Mouse (Mus musculus): ENCODE results near the gene Srbd1.

Gene Srbd1

DNA sequence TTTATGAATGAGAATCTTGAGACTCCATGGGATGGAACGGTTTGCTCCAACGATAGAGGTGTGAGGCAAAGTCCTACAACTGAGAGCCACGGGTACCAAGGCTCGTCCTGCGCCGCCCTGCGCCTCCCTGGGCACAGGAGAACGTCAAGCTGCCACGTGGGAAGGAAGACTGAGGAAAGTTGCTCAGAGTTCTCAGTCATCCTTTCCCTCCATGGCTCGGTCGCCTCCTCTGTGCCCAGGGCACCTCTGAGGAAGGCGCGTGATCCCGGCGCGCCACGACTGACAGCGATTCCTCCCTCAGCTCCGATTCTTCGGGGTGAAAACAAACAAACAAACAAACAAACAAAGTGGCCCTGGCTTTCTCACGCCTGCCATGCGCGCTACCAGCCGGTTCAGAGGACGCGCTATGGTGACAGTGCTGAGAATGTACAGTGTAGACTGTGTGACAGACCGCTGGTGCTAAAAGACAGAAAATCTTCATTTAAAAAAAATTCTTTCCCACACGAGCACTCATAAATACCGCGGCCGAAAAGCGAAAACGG lies 367 bp downstream of the Srbd1 start:
- peak; percentile 28 for DNase-seq (ENCODE audit: low spot score)

DNA sequence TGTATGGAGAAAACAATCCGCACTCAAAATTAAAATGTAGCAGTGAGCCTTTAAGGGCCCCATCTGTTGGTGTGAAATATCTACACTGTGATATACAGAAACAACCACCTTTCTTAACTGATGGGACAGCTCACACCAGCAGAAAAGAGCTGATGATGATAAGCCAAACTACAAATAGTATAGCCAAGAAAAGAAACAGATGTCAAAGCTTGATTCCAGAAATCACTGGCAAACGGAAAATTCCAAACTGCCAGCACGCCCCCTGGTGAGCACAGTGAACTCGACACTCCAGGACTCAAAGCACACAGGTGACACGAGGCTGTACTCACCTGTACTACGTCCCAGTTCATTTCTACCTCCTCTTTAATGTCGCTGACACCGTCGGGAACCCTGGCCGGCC lies 9.1 kb downstream of the Srbd1 start:
- DNase-seq (ENCODE audit: low spot score) = no peak

DNA sequence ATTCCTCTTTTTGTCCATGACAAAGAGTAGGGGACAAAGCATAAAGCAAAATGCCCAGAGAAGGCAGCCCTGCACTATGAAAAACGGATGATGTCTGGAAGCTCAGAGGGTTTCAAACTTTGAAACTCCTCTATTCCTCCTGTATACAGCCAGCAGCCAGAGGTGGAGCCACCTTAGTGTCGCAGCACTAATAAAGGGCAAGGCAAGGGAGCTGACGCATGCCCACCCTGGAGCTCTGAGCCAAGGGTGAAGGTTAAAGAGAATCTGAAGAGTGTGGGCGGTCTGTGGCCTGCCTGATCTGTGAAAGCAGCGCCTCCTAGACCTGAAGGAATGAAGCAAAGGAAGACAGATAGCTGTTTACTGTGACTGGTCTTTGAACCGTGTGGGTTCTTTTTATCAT lies 10.5 kb downstream of the Srbd1 start:
- no peak for DNase-seq (ENCODE audit: low spot score)

DNA sequence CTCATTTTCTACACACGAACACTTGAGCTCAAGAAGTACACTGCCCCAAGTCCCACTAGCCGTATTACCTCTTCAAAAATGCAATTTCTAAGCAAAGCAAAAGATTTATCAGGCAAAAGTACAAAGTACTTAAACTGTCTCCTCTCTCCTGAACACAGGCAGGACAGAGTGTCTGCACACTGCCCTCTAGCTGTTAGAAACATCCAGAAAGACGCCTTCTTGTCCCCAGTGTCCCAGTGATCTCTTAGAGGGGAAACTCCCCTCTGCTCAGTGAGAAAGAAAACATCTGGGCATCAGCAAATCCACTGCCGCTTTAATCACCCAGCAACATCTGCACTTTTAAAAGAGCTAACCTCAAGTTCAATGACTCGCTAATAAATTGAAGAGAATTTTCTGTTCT lies 12.4 kb downstream of the Srbd1 start:
- no peak for DNase-seq (ENCODE audit: low spot score)

DNA sequence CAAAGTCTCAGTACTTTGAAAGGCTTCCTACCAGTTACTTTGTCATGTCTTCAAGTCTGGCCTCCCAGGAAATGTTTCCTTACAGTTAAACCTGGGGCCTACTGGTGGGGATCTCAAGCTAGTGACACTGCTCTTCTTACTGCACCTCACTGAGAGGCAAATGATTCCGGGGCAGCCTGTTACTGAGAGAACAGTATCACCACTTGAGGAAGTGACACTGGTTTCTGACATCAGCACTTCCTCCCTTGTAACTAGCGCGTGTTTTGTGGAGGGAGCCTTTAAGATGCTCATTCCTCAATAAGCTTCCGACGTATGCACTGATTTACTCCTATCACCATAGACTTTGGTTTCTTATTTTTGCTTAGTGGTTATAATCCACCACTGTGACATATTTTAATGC lies 16.8 kb downstream of the Srbd1 start:
- no peak for DNase-seq (ENCODE audit: low spot score)

DNA sequence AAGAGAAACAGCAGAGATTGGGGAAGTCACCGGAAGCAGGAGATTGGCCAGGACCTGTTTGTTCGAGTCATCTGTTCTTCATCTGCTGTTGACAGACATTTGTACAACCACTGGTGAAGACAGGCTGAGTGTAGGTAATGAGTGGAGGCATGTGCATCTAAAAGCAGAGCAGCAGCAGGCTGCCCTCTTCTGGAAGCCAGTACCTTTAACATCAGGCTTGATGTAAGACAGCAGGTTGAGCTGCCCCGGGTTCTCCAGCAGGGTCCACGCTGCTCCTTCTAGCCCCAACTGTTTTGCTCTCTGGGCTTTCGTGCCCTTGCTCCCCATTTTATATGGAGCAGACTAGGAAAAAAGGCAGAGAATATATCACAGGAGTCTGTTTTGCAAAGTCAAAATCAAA lies 19.1 kb downstream of the Srbd1 start:
- peak; percentile 28 for DNase-seq (ENCODE audit: low spot score)

DNA sequence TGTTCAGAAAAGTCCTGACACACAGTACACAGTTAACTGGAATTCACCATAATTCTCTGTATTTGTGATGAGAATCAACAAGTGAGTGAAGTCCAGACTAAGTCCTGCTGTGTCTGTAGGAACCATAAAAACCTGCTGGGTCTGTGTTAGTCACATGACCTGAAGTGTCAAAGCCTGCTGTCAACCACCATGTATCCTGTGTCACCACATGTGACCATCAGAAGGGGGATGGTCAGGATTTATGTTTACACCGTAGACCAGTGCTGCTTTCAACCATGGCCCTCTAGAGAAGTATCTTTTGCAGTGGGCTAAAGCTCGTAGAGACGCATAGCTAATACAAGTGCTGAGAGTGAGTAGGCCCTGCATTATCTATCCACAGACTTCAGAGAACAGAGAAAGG lies 21.8 kb downstream of the Srbd1 start:
- DNase-seq (ENCODE audit: low spot score) = no peak

DNA sequence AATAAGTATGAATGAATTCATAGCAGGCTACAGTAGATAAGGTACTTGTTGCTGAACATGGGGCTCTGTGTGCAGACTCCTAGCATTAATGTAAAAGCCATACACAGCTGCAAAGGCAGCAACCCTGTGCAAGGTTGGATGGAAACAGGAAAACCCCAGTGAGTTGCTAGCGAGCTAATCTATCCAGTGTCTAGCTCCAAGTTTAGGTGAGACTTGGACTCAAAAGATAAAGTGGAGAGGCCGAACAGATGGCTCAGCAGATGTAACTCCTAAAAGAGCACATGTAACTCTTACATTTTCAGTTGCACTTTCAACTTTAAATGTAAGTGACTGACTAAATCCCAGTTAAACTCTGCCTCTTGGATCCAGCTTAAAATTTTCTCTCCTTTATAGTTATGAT lies 48.1 kb downstream of the Srbd1 start:
- DNase-seq (ENCODE audit: low spot score) = no peak

DNA sequence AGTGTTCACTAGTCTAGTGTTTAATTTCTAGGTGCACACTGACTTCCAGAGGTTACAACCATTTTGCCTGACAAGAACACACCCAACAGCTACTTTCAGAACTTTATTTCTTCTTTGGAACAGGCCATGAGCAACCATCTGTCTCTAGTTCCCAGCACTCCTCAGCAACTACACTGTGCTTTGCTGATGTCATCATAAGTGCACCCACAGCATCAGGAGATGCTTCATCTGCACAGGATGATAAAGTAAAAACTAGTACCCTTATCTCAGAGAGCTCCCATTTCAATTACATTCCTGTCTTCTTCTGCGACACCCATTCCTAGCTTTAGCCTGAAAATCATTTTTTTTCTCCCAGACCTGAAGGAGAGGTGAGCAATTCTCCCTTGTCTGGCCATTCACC lies 51.9 kb downstream of the Srbd1 start:
- DNase-seq (ENCODE audit: low spot score) = no peak

DNA sequence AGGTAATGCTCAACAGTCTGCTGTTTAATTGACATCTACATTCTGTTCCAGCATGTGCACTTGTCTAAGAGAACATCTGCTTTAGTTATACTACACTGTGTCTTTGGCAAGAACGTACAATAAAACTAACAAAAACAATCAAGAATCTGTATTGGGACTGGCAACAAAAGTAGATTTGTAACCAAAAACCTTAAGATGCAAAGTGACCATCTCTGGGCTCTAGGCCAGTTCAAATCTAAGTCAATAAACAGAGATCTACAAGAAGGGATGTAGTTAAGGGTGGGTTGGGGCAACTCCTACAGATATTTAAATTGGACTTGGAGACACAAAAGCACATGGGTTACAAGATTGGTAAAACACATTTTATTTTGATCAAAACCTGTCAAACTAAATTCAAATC lies 53.3 kb downstream of the Srbd1 start:
- DNase-seq (ENCODE audit: low spot score) = no peak

DNA sequence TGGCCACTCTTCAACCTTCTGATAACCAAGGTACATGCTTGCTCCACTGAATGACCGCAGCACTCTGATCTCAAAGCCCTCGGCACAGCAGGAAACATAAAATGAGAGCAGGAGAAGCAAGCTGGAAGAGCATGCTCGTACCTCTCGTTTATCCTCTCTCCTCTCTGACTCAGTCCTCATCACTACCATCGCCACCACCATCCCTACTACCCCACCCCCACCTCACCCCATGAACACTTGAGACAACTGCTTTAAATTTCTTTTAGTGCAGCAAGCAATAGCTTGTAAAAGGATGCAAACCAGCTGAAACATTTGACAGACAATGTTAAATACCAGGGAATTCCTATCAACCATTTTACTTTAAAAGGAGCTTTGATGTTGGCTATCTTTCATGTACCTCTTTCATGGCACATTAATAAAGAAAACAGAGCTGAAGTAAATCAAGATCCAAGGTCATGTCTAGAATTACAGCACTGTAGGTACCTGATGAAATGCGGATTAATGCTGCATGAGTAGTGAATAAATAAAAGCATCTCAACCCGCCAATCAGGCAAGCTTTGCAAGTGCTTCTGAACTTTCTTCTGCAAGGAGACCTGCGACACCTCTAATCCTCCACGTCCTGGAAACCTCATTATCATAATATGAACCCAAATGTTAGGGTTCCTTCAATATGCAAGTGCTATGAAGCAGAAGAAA lies 54.9 kb downstream of the Srbd1 start:
- no peak for DNase-seq (ENCODE audit: low spot score)

DNA sequence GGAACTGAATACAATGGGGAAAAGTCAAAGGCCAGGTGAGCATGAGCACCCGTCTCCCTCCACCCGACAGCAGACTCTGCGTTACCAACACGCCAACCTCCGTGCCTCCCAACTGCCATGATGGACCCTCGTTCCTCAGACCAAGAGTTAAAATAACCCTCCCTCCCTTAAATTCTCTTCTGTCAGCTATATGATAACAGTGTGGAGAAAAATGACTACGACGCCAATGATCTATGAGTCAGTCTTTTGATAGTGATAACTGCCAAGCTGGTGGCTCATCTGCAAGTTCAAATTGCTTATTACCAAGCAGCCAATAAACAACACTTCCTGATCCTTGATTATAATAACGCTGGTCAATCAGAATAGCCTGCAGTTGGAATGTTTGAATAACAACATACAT lies 57.1 kb downstream of the Srbd1 start:
- no peak for DNase-seq (ENCODE audit: low spot score)

DNA sequence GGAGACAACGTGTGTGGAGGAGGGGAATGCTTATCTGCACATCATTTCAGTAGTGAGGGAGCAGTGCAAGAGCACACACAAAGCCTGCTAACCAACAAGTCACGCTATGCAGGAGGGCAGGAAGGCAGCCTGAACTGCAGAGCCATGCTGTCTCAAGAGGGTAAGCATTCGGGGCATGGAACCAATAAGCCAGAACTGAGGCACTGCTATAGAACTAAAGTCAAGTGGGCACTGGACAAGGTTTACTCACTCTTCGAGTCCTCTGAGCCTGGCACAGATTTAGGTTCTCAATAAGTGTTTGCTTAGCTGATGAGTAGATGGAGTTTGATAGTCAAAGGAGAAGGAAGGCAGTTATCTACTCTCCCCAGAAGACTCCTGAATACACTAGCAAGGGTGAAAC lies 58.8 kb downstream of the Srbd1 start:
- no peak for DNase-seq (ENCODE audit: low spot score)

DNA sequence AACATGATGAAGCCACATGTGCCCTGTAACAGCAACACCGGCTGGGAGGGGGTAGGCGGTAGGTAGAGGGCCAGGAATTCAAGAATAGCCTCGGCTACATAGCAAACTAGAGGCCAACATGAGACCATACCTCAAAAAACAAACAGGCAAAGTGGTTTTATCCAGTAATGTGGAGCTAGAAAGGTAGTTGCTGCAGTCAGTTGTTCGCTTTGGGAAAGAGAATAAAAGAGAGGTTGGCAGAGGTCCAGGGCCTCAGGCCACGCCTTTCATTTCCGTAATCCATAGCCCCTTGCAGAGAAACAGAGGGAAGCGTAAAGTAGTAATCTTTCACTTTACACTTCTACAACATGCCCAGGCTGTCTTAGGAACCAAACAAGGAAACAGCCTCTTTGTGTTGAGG lies 61.8 kb downstream of the Srbd1 start:
- no peak for DNase-seq (ENCODE audit: low spot score)

DNA sequence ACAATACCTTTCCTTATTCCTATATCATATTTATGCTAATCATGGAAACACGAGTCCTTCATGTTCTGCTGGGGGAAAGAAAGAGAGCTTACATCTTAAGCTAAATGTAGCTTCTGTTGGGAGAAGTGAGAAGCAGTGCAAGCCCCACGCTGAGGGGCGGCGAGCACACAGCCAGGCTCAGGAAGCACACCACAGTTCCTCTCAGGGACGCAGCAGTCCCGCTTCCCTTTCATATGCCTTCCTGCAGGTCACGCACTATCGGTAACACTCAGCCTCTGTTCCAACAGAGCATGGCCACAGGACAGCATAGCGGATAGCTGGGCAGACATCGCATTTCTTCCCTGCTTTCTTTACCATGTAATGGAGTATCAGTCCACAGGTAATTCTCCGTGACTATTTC lies 66.9 kb downstream of the Srbd1 start:
- no peak for DNase-seq (ENCODE audit: low spot score)

DNA sequence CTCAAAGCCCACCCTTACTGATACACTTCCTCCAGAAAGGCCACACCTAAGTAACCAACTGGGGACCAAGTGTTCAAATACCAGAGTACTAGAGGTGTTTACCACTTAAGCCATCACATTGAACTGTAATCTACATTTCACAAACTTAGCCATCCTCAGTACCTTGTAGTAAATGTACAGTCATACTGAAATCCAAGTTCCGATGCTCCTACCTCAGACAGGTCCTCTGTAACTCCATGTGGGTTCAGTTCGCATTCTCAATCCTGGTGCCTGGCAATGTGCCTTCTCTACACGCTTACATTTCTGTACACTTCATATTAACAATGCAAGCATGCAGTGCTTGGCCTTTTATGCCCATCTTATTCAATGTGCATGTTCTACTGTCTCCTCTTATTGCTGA lies 77.5 kb downstream of the Srbd1 start:
- DNase-seq (ENCODE audit: low spot score) = no peak

DNA sequence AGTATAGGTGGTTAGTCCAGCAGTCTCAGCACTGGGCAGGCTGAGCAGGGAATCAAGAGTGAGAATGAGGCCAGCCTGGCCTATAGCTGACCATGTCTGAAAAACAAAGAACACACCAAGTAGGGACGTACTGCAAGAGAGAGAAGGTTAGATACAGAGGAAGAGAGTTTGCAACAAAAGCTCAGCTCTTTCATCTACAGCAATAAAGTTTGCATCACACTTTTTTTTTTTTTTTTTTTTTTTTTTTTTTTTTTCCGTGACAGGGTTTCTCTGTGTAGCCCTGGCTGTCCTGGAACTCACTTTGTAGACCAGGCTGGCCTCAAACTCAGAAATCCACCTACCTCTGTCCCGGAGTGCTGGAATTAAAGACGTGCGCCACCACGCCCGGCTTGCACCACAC lies 79.1 kb downstream of the Srbd1 start:
- no peak for DNase-seq (ENCODE audit: low spot score)

DNA sequence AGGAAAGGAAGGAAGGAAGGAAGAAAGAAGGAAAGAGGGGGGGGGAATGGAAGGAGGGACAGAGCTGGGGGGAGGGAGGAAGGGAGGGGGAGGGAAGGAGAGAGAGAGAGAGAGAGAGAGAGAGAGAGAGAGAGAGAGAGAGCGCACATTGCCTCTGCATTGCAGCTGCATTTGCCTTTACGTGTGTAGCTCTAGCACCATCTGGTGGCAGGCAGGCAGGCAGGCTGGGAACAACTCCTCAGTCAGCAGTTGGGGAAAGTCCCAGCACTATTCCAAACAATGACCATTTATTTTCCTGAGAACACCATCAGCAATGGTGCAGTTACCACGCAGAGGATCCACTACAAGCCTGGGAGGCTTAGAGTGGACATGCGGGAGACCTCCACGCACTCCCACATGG lies 81.5 kb downstream of the Srbd1 start:
- peak; percentile 62 for DNase-seq (ENCODE audit: low spot score)

DNA sequence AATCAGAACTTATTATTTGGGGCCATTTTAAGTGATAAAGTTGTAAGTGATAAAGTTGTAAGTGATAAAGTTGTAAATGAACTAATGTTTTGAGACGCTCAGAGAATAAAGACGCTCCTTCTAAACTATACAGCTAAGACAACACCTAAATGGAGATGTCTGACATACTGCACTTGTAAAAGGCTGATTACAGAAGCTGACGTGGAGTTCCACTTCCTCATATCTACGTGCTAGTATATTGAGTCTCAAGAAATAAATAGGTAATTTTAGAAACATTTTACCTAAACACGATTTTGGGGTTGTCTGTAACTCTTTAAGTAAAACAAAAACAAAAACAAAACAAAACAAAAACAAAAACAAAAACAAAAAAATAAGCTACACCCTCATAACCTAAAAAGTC lies 84.1 kb downstream of the Srbd1 start:
- DNase-seq (ENCODE audit: low spot score) = no peak

DNA sequence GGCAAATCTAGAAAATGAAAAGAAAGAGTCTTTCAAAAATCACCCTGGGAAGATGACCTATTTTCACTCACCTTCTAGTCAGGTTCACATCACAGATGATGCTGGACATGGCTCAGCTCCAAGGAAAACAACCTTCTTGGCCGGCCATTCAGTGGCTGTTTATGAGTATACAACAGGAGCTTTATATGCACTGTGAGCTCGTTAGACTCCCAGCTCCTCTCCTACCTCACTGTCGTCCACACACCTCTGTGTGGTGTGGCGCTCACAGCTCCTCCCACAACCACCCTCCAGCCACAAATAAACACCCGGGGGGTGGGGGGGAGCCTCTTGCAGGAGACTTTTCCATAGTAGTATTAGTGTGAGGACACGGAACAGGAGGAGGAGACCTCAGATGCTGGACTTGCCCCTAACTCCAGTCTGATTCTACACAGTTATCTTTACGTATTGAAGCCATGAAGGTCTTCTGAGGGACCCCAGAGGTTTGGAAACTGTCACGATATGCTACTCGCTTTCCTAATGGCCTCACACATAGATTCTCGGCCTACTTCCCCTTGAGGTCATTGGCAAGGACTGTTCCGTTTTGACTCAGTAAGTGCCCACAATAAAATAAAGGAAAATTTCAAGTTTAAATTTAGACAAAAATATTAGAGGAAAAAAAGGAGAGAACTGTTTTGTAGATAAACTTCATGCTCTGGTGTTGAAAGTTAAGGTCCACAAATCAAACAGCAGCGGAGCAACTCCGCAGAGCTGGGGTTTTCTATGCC lies 104.6 kb downstream of the Srbd1 start:
- peak; percentile 10 for DNase-seq (ENCODE audit: low spot score)

DNA sequence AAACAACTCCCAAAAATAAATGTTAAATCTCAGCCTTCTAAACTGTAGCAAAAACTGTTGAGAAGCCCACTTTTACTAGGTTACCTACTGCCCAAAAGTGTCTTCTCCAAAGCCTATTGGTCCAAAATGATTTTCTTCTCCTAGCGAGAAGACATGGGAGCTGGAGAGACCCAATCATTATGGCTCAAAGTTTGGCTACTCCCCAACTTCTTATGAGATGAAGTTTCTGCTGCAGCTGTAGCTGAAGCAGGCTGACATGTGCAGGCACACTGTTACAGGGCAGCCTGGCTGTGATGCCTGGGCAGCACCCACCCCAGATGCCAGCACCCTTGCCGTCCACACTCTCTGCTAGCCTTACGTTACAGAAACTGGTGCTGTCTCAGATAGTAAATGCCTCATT lies 105.2 kb downstream of the Srbd1 start:
- DNase-seq (ENCODE audit: low spot score) = peak; percentile 8

DNA sequence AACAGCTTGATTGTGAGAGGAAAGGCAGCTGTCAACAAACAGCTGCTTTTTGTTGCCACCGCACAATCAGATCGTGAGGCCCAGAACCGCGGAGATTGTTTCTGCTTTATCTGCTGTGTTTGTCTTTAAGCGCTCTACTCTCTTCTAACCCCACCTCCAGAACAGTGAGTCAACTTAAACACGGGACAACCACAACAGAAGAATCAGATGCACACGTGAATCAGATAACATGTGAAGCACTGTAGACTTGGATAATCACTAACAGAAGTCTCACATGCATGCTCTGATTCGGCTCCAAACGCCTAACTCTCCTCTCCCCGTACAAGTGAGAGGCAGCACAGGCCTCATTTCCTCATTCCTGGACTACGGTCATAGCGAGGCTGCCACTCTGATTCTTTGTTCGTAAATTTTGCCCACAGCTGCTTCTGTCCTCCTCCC lies 106.7 kb downstream of the Srbd1 start:
- DNase-seq (ENCODE audit: low spot score) = peak; percentile 6

DNA sequence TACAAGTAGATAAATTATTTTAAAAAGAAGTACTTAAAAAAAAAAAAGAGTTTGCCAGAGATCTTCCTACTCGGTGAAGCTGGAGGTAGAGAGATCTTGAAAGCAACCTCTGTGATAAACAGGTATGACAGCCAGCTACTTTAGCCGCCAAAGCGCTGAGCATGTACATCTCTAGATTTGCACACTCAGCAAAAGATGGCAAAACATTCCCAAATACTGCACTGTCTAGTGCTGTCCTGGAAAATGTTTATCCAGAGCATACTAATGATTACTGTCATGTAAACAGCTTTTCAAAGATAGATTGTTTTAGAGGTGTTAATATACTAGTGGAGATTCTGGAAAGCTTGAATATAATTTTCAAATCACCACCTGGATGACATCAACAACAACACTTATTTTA lies 109.4 kb downstream of the Srbd1 start:
- no peak for DNase-seq (ENCODE audit: low spot score)

DNA sequence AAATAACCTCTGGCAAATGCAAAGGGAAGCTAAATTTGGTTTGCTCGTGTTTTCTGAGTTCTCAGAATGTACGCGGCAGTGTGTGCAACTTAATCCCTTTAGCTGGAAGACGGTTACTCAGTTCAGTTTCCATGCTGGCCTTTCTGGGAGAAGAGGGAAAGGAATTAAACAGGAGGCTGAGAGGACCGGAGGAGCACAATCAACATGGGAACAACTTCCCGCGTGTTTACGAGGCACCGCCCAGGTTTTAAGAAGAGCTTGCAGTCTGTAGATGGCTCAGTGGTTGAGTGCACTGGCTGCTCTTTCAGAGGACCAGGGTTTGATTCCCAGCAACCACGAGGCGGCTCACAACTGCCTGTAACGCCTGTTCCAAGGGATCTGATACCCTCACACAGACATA lies 109.8 kb downstream of the Srbd1 start:
- DNase-seq (ENCODE audit: low spot score) = no peak

Data from MN1 (cell line).